Mouse (Mus musculus) ovary, adult 18-20 months (tissue): ENCODE data around the gene Ccdc149.

Experiments used
- DNase-seq: peaks from one replicate; pipeline ENCODE4 v3.0.0; 2022; ENCODE audit warnings: low spot score, mixed read lengths

Gene Ccdc149

GRCm38 (mm10) chr5:52470991-52471801 is at the start of gene Ccdc149:
Gene Ccdc149 (minus strand): TSS chr5:52471521.
- DNase-seq = peak; percentile 55

DNA sequence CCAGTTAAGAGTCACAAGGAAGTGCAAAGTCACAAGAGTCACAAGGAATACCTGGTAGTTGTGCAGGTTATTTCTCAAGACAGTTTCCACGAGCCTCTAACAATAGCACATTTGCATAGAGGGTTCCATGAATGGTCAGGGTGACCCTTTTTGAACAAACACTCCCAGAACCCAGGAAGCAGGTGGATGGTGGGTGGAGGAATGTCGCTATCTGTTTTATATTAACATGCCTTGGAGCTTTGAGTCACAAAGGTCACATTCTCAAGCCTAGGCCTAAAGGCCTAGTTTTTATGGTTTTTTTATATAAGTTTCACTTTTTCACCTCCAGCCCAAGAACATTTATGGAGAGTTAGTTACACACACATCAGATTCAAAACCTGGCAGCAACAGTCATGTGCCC is 48.6 kb upstream of the Ccdc149 start:
- no peak for DNase-seq

GRCm38 (mm10) chr5:52516072-52516476 is 44.8 kb upstream of the Ccdc149 start:
- DNase-seq = no peak

DNA sequence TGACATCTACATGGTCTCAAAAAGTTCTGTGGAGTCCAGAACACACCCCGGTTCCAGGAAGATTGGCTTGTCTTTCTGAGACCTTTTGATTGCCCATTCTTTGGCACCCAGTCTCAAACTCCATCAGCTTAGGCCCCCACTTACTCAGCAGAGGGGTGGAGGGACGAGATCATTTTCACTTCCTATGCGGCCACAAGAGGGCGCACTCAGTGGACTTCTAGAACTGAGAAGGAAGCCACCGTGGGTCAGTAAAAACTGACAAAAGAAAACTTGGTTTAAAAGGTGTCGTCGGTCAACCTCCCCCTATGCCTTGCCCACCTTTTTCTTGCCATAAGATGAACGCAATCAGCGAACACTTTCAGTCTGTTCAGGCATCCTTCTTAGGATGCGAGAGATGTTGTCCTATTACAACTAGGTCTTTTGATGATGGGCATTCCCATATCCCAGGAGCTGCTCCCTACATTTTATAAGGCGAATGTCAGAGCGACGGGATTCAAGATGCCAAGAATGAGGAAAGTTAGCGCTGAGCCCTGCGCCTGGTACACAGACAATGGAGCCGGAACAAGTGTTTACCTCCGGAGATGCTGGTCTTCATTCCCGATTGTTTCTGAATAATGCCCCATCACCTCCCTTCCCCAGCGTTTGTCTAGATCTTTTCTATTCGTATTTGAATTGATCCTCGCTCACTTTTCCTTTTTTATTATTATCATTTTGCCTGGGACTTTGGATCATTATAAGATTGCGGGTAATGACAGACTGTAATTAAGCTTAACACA is 44.1 kb upstream of the Ccdc149 start:
- no peak for DNase-seq

DNA sequence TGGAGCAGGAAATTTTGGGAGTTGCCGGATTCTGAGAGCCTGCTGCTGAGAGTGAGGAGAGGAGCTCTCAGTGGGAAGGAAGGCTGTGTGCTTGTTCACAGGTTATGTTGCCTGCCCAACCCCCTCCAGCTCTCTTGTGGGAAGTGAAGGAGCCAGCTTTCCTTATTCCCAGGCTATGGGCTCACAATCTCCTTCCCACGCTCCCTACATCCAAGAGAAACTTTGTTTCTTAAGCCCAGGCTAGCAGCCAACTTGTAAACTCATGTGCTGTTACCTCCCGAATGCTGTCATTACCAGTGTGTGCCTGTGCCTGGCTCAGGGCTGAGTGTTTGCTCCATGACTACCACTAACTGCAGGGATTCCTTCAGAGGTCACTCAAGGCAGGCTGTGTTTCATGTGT is 39.8 kb upstream of the Ccdc149 start:
- no peak for DNase-seq

DNA sequence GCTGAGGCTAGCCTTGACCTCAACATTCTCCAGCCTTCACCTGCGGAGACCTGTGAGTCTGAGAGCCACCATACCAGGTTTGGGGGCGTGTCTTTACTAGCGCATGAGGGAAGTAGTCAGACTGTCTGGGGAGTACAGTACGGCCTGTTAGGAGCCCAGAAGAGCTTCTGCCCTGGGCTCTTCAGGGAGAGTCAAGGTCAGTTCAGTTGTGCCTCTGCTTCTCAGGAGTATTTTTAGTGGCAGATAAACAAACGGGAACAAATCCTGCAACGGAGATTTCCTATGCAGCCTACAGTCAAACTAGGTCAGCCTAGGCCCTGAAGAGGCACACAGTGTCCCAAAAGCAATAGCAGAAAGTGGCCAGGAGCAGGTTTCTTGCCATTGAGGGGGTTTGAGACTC is 38.1 kb upstream of the Ccdc149 start:
- DNase-seq = peak; percentile 30

- peak; percentile 54 for DNase-seq
Observed at GRCm38 (mm10) chr5:52504666-52505065, 33.3 kb upstream of the Ccdc149 start.

DNA sequence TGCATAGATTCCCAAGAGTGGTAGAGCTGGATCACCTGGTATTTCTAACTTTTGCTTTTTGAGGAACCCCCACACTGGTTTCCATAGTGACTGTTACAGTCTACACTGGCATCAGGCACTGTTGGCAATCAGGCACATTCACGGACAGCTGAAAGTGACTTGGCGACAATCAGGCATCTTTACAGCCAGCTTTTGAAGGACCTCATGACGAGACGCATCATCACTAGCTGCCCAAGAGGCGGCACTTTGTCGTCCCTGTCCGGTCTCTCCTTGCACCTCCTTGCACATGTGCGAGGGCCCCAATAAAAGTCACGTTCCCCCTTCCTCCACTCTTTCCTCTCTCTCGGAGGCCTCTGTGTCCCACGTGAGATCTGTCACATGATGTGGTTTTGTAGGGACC is 32.8 kb upstream of the Ccdc149 start:
- DNase-seq = no peak

GRCm38 (mm10) chr5:52495671-52496070 is 24.4 kb upstream of the Ccdc149 start:
- DNase-seq = no peak

- DNase-seq = no peak
Observed at GRCm38 (mm10) chr5:52491496-52491895, 20.2 kb upstream of the Ccdc149 start.

DNA sequence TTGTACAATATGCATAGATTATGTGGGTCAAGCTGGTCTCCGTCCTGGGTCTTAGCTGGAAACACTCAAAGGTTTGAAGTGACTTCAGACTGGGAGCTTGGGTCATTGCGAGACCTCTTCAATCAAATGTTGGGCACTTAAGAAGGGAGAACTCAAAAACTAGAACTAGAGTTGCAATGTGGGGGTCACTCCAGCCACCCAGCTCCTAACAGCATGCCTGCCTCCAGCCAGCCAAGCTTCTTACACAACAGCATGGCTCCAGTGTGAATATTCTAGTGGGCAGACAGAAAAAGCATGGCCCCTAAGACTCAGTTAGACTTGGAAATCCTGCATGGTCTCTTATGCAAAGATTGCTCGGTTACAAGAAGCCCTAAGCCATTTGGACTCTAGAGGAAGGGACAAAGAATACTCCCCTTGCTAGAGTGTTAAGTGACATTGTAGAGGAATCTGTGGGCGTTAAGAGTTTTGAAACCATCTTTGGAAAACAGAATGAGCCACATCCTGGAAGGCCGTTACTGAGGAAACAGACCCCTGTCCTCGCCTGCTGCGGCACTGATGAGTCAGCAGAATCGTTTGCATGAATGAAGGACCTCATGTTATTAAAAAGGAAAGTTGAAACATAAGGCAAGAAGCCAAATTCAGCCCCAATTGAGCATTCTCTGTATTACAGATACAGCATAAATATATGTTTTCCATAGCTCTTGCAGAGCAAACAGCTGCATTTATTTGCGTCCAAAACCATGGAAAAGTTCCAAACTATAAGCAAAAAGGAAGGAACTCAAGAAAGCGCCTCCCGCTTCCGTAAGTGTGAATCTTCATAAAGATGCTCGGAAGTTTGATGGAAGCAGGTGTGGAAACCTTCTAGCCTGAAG is 16.5 kb upstream of the Ccdc149 start:
- DNase-seq = no peak

DNA sequence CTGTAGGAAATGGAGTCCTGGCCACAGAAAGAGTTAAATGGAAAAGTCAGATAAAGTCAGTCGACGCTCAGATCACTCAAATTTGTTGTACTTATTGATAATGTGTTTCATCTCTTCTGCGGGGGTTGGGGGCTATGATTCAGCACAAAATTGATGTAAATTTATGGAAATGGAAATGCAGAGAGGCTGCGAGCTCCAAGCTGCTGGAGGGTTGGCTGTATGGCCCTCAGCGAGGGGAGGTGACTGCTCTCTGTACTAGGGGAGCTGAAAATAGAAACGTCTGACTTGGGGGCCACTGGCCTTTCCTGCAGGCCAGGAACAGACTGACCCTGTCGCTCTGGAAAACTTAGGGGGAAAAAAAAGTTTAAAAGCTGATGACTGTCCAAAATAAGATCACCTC is 5.5 kb upstream of the Ccdc149 start:
- no peak for DNase-seq

DNA sequence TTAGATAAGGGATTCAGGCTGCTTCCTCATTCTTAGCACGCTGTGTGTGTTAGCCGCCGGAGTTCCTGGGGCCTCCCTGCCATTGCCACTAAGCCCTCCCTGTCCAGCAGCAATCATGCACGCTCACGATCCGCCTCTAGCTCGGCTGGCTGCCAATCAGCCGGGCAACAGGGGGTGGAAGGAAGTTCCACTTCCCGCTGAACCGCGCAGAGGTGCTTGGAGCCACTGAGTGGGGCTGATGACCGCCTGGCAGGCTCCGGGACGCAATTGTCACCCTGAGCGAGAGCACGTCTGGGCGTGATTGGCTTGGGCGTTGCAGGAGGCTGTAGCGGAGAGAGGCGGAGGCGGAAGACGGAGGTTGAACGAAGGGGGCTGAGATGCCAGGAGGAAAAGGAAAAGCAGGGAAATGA is 5.0 kb upstream of the Ccdc149 start:
- DNase-seq = peak; percentile 74

GRCm38 (mm10) chr5:52473988-52474387 is 2.7 kb upstream of the Ccdc149 start:
- DNase-seq = no peak

DNA sequence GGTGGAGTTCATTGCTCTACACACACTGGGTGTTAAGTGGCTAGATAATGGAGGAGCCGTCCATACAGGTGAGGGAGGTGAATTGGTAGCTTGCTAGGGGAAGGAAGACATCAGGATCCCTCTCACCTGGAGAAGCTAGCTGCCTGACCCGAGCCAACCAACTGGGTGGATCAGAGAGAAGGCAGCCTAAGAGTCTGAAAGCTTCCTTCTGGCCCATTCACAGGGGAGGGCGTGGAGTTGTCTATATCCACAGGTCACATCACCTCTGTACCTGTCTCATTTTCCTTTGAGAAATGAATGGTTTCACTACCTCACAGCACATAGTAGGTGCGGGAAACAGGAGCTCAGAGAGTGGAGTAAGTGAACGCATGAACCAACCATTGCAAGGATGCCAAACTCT is 770 bp downstream of the Ccdc149 start:
- no peak for DNase-seq

- no peak for DNase-seq
Observed at GRCm38 (mm10) chr5:52467841-52468240, 3.5 kb downstream of the Ccdc149 start.

- no peak for DNase-seq
Observed at GRCm38 (mm10) chr5:52462447-52462846, 8.9 kb downstream of the Ccdc149 start.

DNA sequence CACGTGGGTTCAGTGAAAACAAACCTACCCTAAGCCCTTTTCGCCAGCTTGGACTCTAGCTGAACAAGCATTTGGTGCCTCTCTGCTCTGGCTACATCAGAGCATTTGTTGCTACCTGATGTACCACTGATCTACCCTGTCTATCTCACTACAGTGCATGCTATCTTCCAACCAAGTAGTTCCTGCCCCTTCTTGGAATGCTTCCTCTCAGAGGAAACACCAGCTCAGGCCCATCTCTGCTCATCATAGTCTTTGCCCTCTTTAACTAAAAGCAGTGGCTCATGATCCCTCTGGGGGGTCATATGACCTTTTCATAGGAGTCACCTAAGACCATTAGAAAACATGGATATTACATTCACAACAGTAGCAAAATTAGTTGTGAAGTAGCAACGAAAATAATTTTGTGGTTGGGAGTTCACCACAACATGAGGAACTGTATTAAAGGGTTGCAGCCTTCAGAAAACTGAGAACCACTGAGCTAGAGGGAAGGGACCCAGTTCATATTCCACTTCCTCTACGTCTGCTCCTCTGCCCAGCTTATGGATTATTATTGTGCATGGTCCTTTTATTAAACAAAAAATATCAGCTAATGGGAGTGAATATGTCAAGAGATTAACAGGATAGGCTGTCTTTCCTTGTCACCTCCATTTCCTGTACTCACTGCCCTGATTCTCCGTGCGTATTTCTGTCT is 9.7 kb downstream of the Ccdc149 start:
- DNase-seq = no peak

DNA sequence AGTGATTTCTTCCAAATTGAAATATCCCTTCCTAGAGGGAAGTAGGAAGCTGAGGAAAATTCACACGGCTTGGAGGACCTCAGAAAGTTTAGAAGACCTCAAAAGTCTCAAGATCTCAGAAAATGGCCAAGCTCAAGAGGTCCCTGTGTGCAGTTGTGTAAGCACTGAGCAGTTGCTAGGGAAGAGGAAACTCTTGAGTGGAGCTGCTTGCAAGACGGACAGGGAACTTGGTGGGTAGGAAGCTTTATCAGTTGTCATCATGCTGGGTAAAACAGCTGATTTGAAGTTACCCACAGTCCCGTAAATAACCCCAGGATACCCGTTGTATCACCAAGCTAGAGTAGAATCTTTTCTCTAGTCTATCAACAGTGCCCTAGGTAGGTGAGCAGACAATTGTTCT is 12.0 kb downstream of the Ccdc149 start:
- no peak for DNase-seq

- no peak for DNase-seq
Observed at GRCm38 (mm10) chr5:52457154-52457553, 14.2 kb downstream of the Ccdc149 start.

DNA sequence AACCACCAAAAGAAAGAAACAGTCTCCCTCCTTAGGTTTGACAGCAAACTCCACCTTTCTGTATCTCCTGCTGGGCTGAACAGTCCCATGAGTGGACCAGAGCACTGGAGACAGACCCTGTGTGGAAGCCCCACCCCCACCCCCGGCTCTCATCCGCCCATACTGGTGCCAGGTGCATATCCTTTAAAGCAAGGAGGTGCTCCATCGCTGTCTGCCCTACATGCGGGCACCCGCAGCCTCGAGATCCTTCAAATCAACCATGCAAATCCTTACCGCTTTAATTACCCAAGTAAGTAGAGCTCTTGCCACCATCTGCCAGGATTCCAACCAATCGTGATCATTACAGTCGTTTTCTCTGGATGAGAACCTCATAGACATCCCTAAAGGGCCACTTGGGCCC is 20.5 kb downstream of the Ccdc149 start:
- no peak for DNase-seq

DNA sequence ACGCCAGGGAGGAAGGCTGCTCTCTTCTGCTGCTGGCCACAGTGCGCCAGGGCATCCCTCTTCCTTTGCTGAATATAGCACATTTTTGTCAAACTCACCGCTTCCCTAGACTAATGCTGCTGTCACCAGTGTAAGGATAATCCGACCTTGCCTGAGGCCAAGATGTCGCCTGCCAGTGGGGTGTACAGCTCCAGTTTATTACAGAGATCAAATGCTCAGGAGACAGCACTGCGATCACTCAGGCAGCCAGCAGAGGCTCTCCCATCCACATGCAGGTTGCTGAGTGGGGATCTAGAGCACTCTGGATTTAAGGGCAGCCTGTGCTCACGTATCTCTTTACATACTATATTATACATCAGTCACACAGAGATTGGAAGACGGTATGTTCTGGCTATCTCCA is 22.1 kb downstream of the Ccdc149 start:
- no peak for DNase-seq
